Mouse (Mus musculus) cortical plate, adult 2 months (tissue): ENCODE measurements at regions not wholly inside any gene's neighbourhood (a gene's known extent, or its start where the extent isn't known, plus 50 kb on each side); places are given as distances from the start of the nearest gene placed in this dataset.

Experiments
- CTCF ChIP-seq: fragments of 200-500 bp; IDR thresholded peaks from 2 replicates; pipeline ENCODE4 v1.5.1; 2011; ENCODE audit warnings: mild to moderate bottlenecking, control low read depth, low read length; ENCODE audit not compliant: insufficient read depth; ENCODE audit errors: extremely low read depth
- POLR2A ChIP-seq: fragments of 200-500 bp; IDR thresholded peaks from 2 replicates; pipeline ENCODE4 v1.6.1; 2011; ENCODE audit warnings: mild to moderate bottlenecking, low read length, control low read depth; ENCODE audit not compliant: insufficient read depth; ENCODE audit errors: extremely low read depth

- TF ChIP-seq POLR2A = no peak
- no peak for TF ChIP-seq CTCF
Measured at GRCm38 (mm10) chr1:144314382-144314781, 65.3 kb upstream of the Rgs1 start.
